Mouse (Mus musculus): ENCODE data around the gene 0610040J01Rik.

GRCm38 (mm10) chr5:63903329-63903728 lies 91.2 kb downstream of the 0610040J01Rik start:
- TF ChIP-seq CTCF (IDR thresholded peaks at IDR 0.05; ENCODE audit: extremely low read depth, insufficient read depth, insufficient read length, insufficient replicate concordance) (no peak), POLR2A (IDR thresholded peaks at IDR 0.05; ENCODE audit: low read depth, low read length) (no peak)

Data from spleen, adult 2 months (tissue).